Mouse (Mus musculus): Measurements from ENCODE around the gene Rbm34.

DNA sequence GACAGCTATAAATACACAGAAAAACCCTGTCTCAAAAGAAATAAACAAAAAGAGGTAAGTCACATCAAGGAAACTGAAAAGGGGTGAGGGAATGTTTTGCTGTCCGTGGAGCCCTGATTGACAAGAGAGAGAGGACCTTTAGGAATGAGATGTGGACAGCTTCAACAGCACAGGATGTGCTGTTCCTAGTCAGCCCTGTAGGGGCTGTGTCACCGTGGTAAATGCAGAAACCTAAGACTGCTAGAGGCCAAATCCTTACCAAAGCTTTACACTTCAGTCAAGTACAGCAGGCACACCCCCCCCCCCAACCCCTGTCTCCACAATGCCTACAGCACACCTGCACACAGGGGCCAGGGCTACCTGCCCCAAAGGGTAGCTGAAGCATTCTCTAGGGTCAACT, 39.2 kb downstream of the Rbm34 start:
- TF ChIP-seq POLR2A (IDR thresholded peaks at IDR 0.05; ENCODE audit: low read depth, low read length) (no peak), CTCF (conservative IDR thresholded peaks at IDR 0.05; ENCODE audit: insufficient read depth, insufficient read length, low read depth, low read length) (peak; percentile 33; the same call in 1 of the 2 replicates)
